Mouse (Mus musculus) left cerebral cortex, adult 8-10 months (tissue): ENCODE results near the gene Car6. TPM values are rescaled to one million over a fixed set of nuclear protein-coding genes. Genes with fewer than 3 reads are reported as not detected.

Experiments
- DNase-seq, 2 experiments: peaks; one replicate each; pipeline ENCODE4 v3.0.0; 2022; ENCODE audit warnings: low spot score in 2 of 2
- total RNA-seq, 4 experiments: library from RNA; stranded (reverse); gene quantifications; 2 replicates each; pipeline ENCODE4 v1.2.4; 2022

Gene Car6
- total RNA-seq: not detected

DNA sequence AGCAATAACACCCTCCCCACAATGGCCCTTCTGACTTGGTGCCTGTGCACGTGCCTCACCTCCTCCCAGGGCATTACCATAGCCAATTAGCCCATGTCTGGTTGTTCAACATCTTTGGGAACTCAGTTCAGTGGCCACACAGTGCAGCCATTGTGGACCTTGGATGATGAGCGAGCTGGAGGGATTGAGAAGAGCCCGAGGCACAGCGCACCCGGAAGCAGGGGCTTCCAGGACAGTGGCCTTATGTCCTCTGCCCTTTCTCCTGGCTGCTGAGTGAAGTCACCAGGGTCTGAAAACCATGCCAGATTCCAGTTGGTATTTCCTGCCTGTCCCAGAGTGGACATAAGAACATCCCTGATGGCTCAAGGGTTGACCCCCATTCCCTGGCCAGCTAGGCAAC is at the start of gene Car6:
Gene Car6 (minus strand): TSS at position 101 of the 400 bp plus-strand sequence.
- DNase-seq: no peak

DNA sequence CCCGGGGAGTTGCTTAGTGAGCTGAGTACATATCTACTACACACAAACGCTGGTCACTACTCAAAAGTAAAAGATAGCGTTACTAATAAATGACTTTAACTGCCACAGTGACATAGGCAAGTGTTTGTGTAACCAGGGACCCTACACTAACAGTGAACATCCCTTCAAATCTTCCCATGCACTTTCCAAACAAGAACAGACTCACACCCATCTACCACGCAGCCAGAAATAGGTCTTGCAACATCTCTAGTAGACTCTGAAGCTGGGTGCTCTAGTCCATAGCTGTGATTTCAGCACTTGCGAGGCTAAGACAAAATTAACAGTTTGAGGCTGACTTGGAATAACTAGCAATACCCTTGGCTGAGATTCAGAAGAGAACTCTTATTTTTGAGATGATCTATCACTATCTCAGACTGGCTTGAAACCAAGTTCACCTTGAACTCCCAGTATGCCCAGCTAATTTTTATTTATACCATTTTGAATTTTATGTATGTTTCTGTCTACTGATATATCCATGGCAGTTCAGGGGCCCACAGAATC is 48.7 kb upstream of the Car6 start:
- DNase-seq: no peak

GRCm38 (mm10) chr4:150248917-150249316 is 47.8 kb upstream of the Car6 start:
- DNase-seq: no peak

DNA sequence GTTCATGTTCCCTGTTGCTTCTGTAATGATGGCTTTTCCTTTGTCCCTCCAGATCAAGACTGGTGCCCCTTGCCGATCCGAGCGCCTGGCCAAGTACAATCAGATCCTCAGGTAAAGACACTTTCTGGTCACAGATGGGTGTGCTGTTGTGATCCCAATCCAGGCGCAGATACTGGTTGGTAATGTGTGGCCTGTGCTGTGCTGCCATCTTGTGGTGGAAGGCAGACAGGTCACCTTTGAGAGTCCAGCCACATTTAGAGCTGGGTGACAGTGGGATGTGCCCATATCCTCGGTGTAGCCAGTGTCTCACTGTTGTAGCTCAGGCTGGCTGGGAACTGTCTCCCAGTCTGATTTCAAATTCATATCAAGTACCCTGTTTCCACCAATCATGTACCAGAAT is 46.9 kb upstream of the Car6 start:
- DNase-seq: peak in 1 of 2 experiments; percentile 55

DNA sequence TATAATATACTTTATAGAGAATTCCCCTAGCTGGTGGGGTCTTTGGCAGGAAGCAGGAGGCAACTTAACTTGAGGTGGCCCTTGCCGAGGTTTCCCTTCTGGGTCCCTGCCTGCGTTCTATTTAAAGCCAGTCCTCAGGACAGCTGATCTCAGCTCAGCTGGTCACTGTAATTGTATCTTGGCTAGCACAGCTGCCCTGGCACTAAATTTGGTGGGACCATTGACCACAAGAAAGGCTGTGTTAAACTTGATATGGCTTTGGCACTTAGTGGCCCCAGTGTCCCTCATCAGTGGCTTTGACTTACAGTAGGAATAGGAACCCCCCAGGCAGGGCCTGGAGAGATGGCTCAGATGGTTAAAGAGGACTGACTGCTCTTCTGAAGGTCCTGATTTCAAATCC is 44.7 kb upstream of the Car6 start:
- no peak for DNase-seq

- DNase-seq: no peak
Observed at GRCm38 (mm10) chr4:150242745-150243144, 41.6 kb upstream of the Car6 start.

DNA sequence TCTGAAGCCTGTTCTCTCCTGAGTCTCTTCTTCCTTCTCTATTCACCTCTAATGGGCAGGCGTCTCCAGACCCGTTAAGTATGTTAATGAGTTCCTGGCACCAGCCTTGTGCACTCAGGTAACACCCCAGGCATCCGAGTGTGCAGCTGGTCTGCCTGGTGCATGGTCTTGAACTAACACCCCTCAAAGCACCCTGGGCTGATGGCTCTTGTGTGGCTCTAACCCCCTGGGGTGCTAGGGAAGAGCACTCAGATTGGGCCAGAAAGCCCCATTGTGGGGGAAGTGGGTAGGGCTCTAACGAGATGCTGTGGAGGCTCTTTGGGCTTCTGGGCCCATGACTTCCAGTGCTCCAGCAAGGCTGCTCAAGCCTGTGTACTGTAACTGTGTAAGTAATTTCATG is 40.6 kb upstream of the Car6 start:
- no peak for DNase-seq

GRCm38 (mm10) chr4:150240381-150240886 is 39.3 kb upstream of the Car6 start:
- no peak for DNase-seq

- DNase-seq: peak in 1 of 2 experiments; percentile 59
Observed at GRCm38 (mm10) chr4:150239951-150240368, 38.8 kb upstream of the Car6 start.

DNA sequence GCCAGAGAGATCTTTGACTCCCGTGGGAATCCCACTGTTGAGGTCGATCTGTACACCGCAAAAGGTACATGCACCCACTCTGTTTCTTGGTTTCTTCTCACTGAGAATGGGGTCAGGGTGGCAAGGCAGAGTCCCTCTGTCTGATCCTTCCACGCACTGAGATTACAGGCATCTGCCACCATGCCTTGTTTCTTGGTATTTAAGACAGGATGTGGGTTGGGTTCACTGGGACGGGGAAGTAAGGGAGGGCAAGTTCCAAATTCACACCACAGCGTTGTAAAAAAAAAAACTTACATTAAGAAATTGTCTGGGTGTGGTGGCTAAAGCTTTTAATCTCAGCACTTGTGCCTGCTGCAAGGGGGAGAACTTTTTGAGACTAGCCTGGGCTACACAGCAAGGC is 38.4 kb upstream of the Car6 start:
- DNase-seq: no peak

GRCm38 (mm10) chr4:150239087-150239480 is 38.0 kb upstream of the Car6 start:
- DNase-seq: no peak

GRCm38 (mm10) chr4:150238433-150239086 is 37.4 kb upstream of the Car6 start:
- DNase-seq: no peak

DNA sequence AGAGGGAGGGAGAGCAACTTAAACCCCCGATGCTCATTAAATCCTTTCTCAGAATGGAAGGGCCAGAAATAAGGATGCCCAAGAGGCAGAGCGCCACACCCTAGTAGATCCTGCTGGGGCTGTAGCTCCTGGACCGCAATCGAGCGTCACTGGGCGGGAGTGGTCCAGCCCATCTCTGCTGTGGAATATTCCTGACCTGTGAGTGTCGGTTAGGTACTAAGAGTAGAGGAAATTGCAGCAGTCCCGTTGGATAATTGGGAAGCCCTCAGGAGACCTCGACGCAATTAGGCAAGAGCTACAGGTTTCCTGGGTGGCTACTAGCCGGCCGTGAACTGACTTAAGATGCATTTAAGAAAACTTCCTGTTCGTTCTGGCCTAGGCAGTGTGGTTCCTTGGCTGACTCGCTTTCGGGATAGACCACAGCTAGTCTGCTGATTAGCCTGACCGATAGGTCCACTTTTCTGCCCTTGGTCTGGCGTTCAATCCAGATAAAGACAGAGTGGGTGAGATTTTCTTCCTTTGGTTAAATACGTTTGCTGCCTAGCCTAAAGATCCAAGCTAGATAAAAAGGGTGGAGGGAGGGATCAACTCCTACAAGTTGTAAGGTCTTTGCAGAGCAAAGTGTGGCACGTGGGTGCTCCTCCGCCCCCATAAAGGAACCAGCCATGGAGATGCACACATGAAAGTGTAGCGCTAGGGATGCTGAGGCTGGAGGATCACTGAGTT is 36.7 kb upstream of the Car6 start:
- no peak for DNase-seq

DNA sequence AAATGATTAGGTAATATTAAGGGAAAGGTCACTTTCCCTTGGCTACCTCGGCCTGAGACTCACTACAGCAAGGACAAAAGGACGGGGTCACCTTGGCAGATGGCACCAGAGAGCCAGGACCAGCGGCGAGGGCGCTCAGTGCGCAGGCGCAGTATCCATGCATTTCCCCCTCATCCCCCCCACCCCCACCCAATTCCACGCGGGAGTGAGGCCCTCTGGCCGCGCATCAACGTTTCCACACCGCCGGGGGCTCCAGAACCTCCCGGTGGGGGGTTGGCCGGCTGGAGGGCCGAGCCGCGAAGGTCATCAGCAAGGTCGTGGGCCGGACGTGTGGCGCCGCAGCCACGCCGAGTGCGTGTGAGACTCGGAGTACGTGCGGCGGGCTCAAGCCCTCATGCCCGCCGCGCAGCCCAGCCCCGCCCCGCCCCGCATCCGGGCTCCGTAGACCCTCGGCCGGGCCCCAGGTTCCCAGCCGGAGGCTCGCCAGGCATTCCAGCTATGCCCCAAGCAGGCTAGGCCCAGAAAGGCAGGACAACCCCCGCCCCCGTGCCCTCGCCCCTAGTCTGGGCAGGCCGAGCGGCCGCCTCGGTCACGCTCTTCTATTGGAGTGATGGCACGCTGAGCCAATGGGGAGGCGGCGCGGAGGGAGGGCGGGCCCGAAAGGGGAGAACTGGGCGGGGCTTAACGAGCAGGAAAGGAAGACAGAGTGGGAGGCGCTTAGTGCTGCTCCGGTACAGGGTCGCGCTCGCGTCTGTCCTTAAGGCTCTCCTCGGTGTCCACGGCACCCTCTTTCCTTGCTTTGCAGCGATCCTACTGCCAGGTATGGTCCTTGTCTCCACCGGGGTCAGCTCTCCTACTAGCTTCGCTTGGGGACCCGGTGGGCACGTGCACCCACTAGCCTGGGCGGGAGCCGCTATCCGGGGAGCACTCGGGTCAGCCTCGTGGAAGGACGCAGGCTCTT is 35.7 kb upstream of the Car6 start, which contains the start of gene Eno1:
Gene Eno1 (plus strand): TSS at position 201 of the 961 bp plus-strand sequence.
- DNase-seq: peak; percentile 91 to 98

DNA sequence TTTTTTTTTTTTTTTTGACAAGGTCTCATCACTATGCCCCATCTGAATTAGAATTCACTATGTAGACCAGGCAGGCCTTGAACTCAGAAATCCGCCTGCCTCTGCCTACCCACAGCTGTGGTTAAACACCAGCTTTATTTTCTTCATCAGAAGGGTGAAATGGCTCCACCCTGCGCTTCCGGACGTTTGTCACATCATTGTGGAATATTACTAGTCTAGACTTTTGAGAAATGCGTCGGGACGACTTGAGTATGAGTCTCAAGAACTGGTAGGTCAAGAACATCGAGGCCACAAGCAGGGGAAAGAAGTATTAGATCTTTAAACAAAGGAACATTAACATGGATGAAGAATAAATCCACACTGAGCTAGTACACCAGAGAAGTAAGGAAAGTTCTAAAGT is 34.9 kb upstream of the Car6 start:
- DNase-seq: no peak

- no peak for DNase-seq
Observed at GRCm38 (mm10) chr4:150235585-150235984, 34.5 kb upstream of the Car6 start.

- no peak for DNase-seq
Observed at GRCm38 (mm10) chr4:150234599-150235327, 33.6 kb upstream of the Car6 start.

DNA sequence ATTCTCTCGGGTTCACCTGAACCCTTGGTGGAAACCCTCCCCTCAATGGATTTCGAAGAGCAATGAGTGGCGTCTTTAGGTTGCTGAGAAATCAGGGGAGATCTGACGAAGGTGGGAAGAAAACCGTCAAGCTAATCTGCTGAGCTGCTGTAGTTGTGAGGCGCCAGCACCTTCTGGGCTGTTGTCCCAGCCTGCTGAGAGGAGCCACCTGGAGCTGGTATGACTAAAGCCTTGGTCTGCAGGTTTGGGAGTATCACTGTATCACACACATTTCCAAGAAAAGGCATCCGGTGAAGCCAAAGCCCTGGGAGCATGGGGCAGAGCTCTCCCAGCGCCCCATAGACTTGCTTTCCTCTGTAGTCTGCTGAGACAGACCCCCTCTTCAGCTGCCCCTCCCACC is 30.7 kb upstream of the Car6 start:
- DNase-seq: peak in 1 of 2 experiments; percentile 74

GRCm38 (mm10) chr4:150230460-150231407 is 29.6 kb upstream of the Car6 start:
- DNase-seq: peak in 1 of 2 experiments; percentile 85
